Mouse (Mus musculus): Measurements from ENCODE around the gene Tmem44. TPM values are rescaled to one million over a fixed set of nuclear protein-coding genes. Genes with fewer than 3 reads are reported as not detected.

The Tmem44 gene
- total and polyA plus RNA-seq, 2 experiments, result 1.3 to 2.0 TPM

GRCm38 (mm10) chr16:30591990-30592389 lies 41.3 kb upstream of the Tmem44 start:
- H3K27ac ChIP-seq (replicated peaks; ENCODE audit: insufficient read depth, low read depth, low read length), result no peak overlapping the region
- H3K36me3 ChIP-seq (ENCODE audit: control insufficient read depth, insufficient read depth, low read length), result no peaks in the 10 kb centered on the region
- TF ChIP-seq POLR2A (IDR thresholded peaks at IDR 0.05; ENCODE audit: extremely low read depth, insufficient read depth, low read length) (no peak), CTCF (IDR thresholded peaks at IDR 0.05; ENCODE audit: low read depth, low read length) (no peak)
- WGBS, result 59% methylated on average over 3 of the region's 3 CpGs
- DNase-seq (ENCODE audit: extremely low read depth, low read depth, low spot score), result no peak
- H3K9ac ChIP-seq (ENCODE audit: low read depth, low read length), result no peak overlapping the region
- H3K4me1 ChIP-seq (ENCODE audit: control insufficient read depth, insufficient read depth, low read length), result no peaks in the 10 kb centered on the region
- H3K27me3 ChIP-seq (ENCODE audit: control insufficient read depth, insufficient read depth, low read length), result no peaks in the 10 kb centered on the region
- no peak overlapping the region for H3K4me3 ChIP-seq (ENCODE audit: insufficient read depth, low read depth, low read length)
- peaks cover 4% of the 10 kb centered on the region; the same call in 1 of the 2 replicates for H3K79me2 ChIP-seq (ENCODE audit: control insufficient read depth, insufficient read depth, low read length)

- H3K4me1 ChIP-seq (ENCODE audit: control insufficient read depth, insufficient read depth, low read length), result peaks cover 2% of the 10 kb centered on the region; the same call in 1 of the 2 replicates
- H3K4me3 ChIP-seq (ENCODE audit: insufficient read depth, low read depth, low read length), result no peak overlapping the region
- peaks cover 10% of the 10 kb centered on the region; the same call in 1 of the 2 replicates for H3K79me2 ChIP-seq (ENCODE audit: control insufficient read depth, insufficient read depth, low read length)
- WGBS, result 21% methylated on average over 7 of the region's 7 CpGs
- DNase-seq (ENCODE audit: extremely low read depth, low read depth, low spot score), result no peak
- H3K9ac ChIP-seq (ENCODE audit: low read depth, low read length), result no peak overlapping the region
- no peak overlapping the region for H3K27ac ChIP-seq (replicated peaks; ENCODE audit: insufficient read depth, low read depth, low read length)
- no peaks in the 10 kb centered on the region; the same call in 1 of the 2 replicates for H3K36me3 ChIP-seq (ENCODE audit: control insufficient read depth, insufficient read depth, low read length)
- H3K27me3 ChIP-seq (ENCODE audit: control insufficient read depth, insufficient read depth, low read length), result no peaks in the 10 kb centered on the region
- no peak for TF ChIP-seq CTCF (IDR thresholded peaks at IDR 0.05; ENCODE audit: low read depth, low read length)
- TF ChIP-seq POLR2A (IDR thresholded peaks at IDR 0.05; ENCODE audit: extremely low read depth, insufficient read depth, low read length), result no peak
Measured at GRCm38 (mm10) chr16:30590264-30591209, 39.9 kb upstream of the Tmem44 start.

- peaks cover 11% of the 10 kb centered on the region; the same call in 1 of the 2 replicates for H3K79me2 ChIP-seq (ENCODE audit: control insufficient read depth, insufficient read depth, low read length)
- peak within 1 kb of the TSS; percentile 94 for H3K4me3 ChIP-seq (ENCODE audit: insufficient read depth, low read depth, low read length)
- peaks cover 9% of the 10 kb centered on the region for H3K36me3 ChIP-seq (ENCODE audit: control insufficient read depth, insufficient read depth, low read length)
- no peaks in the 10 kb centered on the region for H3K27me3 ChIP-seq (ENCODE audit: control insufficient read depth, insufficient read depth, low read length)
- DNase-seq (ENCODE audit: extremely low read depth, low read depth, low spot score), result peak; percentile 96
- H3K4me1 ChIP-seq (ENCODE audit: control insufficient read depth, insufficient read depth, low read length), result peaks cover 2% of the 10 kb centered on the region; the same call in 1 of the 2 replicates
- under 1% methylated on average over 35 of the region's 35 CpGs for WGBS
- peak within 1 kb of the TSS; percentile 67 for H3K27ac ChIP-seq (replicated peaks; ENCODE audit: insufficient read depth, low read depth, low read length)
- peak; percentile 51; the same call in 1 of the 2 replicates for TF ChIP-seq POLR2A (IDR thresholded peaks at IDR 0.05; ENCODE audit: extremely low read depth, insufficient read depth, low read length)
- TF ChIP-seq CTCF (IDR thresholded peaks at IDR 0.05; ENCODE audit: low read depth, low read length), result 0 out of 2 replicates have a peak, but pooled peaks have one; percentile 15
- peak within 1 kb of the TSS; percentile 88 for H3K9ac ChIP-seq (ENCODE audit: low read depth, low read length)
Measured at GRCm38 (mm10) chr16:30587494-30588327, 37.1 kb upstream of the Tmem44 start, which contains the start of gene Lsg1. Gene Lsg1, minus strand, starts transcription at chr16:30587592.

- Histone ChIP-seq H3K4me1 (ENCODE audit: control insufficient read depth, insufficient read depth, low read length) (peaks cover 2% of the 10 kb centered on the region; the same call in 1 of the 2 replicates), H3K79me2 (ENCODE audit: control insufficient read depth, insufficient read depth, low read length) (peaks cover 11% of the 10 kb centered on the region; the same call in 1 of the 2 replicates), H3K4me3 (ENCODE audit: insufficient read depth, low read depth, low read length) (peak overlapping the region; percentile 94), H3K27ac (replicated peaks; ENCODE audit: insufficient read depth, low read depth, low read length) (peak overlapping the region; percentile 67), H3K27me3 (ENCODE audit: control insufficient read depth, insufficient read depth, low read length) (no peaks in the 10 kb centered on the region), H3K36me3 (ENCODE audit: control insufficient read depth, insufficient read depth, low read length) (peaks cover 15% of the 10 kb centered on the region), H3K9ac (ENCODE audit: low read depth, low read length) (peak overlapping the region; percentile 88)
- TF ChIP-seq POLR2A (IDR thresholded peaks at IDR 0.05; ENCODE audit: extremely low read depth, insufficient read depth, low read length) (no peak), CTCF (IDR thresholded peaks at IDR 0.05; ENCODE audit: low read depth, low read length) (no peak)
- no peak for DNase-seq (ENCODE audit: extremely low read depth, low read depth, low spot score)
- 1% methylated on average over 19 of the region's 19 CpGs for WGBS
Measured at GRCm38 (mm10) chr16:30586935-30587493, 36.4 kb upstream of the Tmem44 start.

GRCm38 (mm10) chr16:30580765-30581164 lies 30.1 kb upstream of the Tmem44 start:
- DNase-seq (ENCODE audit: extremely low read depth, low read depth, low spot score), result no peak
- WGBS, result 90% methylated on average over 5 of the region's 5 CpGs
- Histone ChIP-seq H3K79me2 (ENCODE audit: control insufficient read depth, insufficient read depth, low read length) (peaks cover 3% of the 10 kb centered on the region; the same call in 1 of the 2 replicates), H3K4me3 (ENCODE audit: insufficient read depth, low read depth, low read length) (no peak overlapping the region), H3K27ac (replicated peaks; ENCODE audit: insufficient read depth, low read depth, low read length) (no peak overlapping the region), H3K9ac (ENCODE audit: low read depth, low read length) (no peak overlapping the region), H3K36me3 (ENCODE audit: control insufficient read depth, insufficient read depth, low read length) (peaks cover 67% of the 10 kb centered on the region), H3K4me1 (ENCODE audit: control insufficient read depth, insufficient read depth, low read length) (no peaks in the 10 kb centered on the region), H3K27me3 (ENCODE audit: control insufficient read depth, insufficient read depth, low read length) (no peaks in the 10 kb centered on the region)
- TF ChIP-seq CTCF (IDR thresholded peaks at IDR 0.05; ENCODE audit: low read depth, low read length) (no peak), POLR2A (IDR thresholded peaks at IDR 0.05; ENCODE audit: extremely low read depth, insufficient read depth, low read length) (no peak)

All from liver, adult 2 months (tissue).